Mouse (Mus musculus) bone marrow, adult 2 months (tissue): ENCODE measurements around the gene Akt2.

Source experiments
- CTCF ChIP-seq: fragments of 200-500 bp; IDR thresholded peaks from 2 replicates; pipeline ENCODE4 v1.5.1; 2011; ENCODE audit warnings: low read length, control low read depth; ENCODE audit not compliant: control insufficient read depth, insufficient read depth
- POLR2A ChIP-seq: fragments of 200-500 bp; IDR thresholded peaks from 2 replicates; pipeline ENCODE4 v1.6.1; 2011; ENCODE audit warnings: low read depth, mild to moderate bottlenecking, control low read depth, low read length, borderline replicate concordance; ENCODE audit not compliant: control insufficient read depth

DNA sequence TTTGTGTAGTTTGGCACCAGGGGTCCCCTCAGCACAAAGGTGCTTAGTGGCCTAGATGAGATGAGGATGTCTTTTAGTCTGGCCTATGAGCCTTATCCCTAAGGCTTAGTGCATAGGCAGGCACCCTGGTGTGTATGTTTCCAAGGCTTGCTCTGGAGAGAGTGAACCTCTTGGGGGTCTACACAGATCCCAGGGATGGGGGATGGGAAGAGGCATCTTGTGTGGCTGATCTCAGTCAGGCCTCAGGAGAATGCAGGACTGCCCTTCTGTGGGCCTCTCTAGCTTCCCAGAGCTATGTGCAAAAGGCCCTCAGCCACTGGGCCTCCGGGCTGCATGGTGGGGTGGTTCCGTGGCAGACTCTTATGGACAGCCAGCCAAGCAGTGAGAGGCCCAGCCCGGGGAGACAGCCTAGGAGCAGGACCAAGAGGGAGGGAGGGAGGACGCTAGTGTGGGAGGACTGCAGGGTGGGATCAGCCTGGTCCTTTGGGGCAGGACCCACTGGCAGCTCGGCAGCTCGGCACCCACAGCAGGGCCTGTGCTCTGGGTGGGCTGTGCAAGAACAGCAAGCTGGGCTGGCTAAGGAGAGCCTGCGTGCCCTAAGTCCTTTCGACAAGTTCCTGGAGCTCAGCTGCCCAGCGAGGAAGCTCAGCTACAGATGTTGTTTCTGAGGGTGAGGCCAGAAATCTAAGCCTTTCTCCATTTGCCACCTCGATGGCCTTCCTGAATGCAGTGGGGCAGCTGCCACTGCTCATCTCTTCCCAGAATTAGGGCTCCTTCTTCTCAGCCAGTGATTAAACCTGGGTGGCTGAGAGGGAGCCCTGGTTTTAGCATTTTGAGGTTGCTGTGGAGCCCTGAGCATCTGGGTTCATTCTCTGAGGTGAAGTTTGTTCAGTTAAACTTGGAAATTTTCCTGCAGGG, 5.5 kb downstream of the Akt2 start:
- TF ChIP-seq CTCF (no peak), POLR2A (no peak)
